Mouse (Mus musculus): ENCODE measurements at regions not wholly inside any gene's neighbourhood (a gene's known extent, or its start where the extent isn't known, plus 50 kb on each side); places are given as distances from the start of the nearest gene placed in this dataset.
"Not testable (repeated sequence)": the region's sequence is repeated elsewhere in the genome, so short reads cannot be mapped to it uniquely, and the experiment has no call there.

- DNase-seq = no peak
Observed at GRCm38 (mm10) chr13:7233399-7233798, 584.8 kb upstream of the Pfkp start.

- peak; percentile 20 for DNase-seq
Observed at GRCm38 (mm10) chr13:7206626-7207211, 558.1 kb upstream of the Pfkp start.

GRCm38 (mm10) chr13:7195990-7196389, 547.4 kb upstream of the Pfkp start:
- no peak for DNase-seq

GRCm38 (mm10) chr13:7182216-7182751, 533.7 kb upstream of the Pfkp start:
- DNase-seq = no peak

GRCm38 (mm10) chr13:7175561-7176160, 527.1 kb upstream of the Pfkp start:
- no peak for DNase-seq

- not testable (repeated sequence) for DNase-seq
Observed at GRCm38 (mm10) chr13:7170035-7170434, 521.5 kb upstream of the Pfkp start.

- DNase-seq = no peak
Observed at GRCm38 (mm10) chr13:7146337-7146736, 497.8 kb upstream of the Pfkp start.

- DNase-seq = no peak
Observed at GRCm38 (mm10) chr13:7110572-7110971, 462.0 kb upstream of the Pfkp start.

- DNase-seq = no peak
Observed at GRCm38 (mm10) chr13:7103289-7103688, 454.7 kb upstream of the Pfkp start.

- no peak for DNase-seq
Observed at GRCm38 (mm10) chr13:7093072-7093649, 444.6 kb upstream of the Pfkp start.

GRCm38 (mm10) chr13:7090916-7091315, 442.3 kb upstream of the Pfkp start:
- DNase-seq = no peak

GRCm38 (mm10) chr13:7066211-7066610, 417.6 kb upstream of the Pfkp start:
- DNase-seq = no peak

GRCm38 (mm10) chr13:7063717-7064116, 415.1 kb upstream of the Pfkp start:
- DNase-seq = no peak

GRCm38 (mm10) chr13:7057545-7057944, 409.0 kb upstream of the Pfkp start:
- no peak for DNase-seq

Measured in right cerebral cortex, postnatal 4 days (tissue).